Mouse (Mus musculus) megakaryocyte-erythroid progenitor cell, adult 5-6 weeks (primary cell): ENCODE measurements around the gene Ppp6r3. TPM values are rescaled to one million over a fixed set of nuclear protein-coding genes. Genes with fewer than 3 reads are reported as not detected.

Source experiments
- ATAC-seq: replicated peaks from 2 replicates; pipeline ENCODE4 v1.8.0; 2016; ENCODE audit warnings: mild to moderate bottlenecking, inconsistent platforms; ENCODE audit not compliant: severe bottlenecking, poor library complexity, low FRiP score, low TSS enrichment
- total RNA-seq, 2 experiments: library from RNA; stranded (forward) in 1 of 2; stranded (reverse) in 1 of 2; fragments of 200-1000, 215-1000 nt in 1 of 2; fragments of >200 nt in 1 of 2; fragmentation: Nextera tagmentation in 1 of 2; gene quantifications; 2 replicates each; pipeline ENCODE4 v1.2.3; 2014 to 2017

Ppp6r3 gene
- total RNA-seq, 2 experiments from 2014 or later = 90.3 to 91.4 TPM

DNA sequence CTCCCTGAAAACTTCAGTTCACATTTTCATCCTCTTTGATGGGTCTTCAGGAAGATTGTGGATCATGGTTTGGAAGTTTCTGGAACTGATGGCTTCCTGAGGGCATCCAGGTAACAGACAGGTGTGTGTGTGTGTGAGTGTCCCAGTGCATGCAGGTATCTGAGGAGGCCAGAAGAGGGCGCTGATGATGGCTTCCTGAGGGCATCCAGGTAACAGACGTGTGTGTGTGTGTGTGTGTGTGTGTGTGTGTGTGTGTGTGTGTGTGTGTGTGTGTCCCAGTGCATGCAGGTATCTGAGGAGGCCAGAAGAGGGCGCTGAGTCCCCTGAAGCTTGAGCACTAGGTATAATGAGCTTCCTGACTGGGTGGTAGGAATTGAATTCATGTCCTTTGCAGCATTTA lies 128.2 kb downstream of the Ppp6r3 start:
- ATAC-seq = no peak

DNA sequence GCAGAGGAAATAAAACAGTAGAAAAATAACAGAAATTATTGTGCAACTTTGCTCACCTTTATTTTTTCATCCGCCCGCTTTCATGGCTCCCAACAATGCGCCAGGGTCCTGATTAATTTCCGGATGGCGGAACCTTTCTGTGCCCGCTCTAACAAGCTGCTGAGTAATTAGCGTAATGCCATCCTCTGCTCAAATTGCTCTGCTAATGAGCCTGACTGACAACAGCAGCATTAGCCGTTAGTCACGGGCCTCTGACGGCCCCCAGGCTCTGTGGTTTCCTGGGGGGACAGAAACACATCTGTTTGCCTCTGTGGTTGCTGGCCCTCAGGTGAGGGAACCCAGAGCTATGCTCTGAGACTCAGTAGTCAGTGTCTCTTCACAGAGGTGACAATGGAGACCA lies 134.5 kb downstream of the Ppp6r3 start:
- 0 out of 2 replicates have a peak, but pooled peaks have one; percentile 36 for ATAC-seq

DNA sequence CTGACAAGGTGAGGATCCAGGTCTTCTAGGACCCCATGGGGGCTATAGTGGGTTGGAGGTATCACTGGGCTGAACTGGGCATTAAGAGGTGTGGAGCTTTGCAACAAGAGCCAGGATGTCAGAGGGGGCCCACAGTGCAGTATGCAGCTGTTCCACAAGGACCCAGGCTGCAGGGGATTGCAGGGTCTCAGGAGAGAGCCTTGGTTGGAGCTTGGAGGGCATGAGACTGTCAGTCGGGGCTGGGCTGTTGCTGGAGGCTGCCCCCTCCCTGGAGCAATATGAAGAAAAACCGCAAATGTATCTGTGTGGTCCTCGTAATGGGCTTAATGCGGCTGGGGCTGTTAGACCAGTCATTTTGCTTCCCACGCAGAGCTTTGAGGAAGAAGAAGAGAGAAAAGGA lies 134.9 kb downstream of the Ppp6r3 start:
- ATAC-seq = no peak

DNA sequence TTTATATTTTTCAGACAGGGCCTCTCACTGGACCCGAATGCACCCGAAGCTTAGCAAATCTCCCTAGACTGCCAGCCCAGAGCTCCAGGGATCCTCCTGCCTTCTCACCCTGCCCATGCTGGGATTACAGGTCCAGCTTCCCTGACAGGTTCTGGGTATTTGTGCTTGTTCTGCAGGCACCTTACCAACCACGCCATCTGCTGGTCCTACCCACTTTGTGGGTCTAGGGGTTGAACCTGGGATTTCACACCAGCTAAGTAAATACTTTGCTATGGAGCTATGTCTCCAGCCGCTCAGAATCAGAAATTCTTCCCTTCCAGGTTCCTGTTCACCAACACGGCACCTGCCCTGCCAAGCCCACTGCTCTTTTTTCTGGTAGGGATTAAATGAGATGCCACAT lies 137.6 kb downstream of the Ppp6r3 start:
- no peak for ATAC-seq

DNA sequence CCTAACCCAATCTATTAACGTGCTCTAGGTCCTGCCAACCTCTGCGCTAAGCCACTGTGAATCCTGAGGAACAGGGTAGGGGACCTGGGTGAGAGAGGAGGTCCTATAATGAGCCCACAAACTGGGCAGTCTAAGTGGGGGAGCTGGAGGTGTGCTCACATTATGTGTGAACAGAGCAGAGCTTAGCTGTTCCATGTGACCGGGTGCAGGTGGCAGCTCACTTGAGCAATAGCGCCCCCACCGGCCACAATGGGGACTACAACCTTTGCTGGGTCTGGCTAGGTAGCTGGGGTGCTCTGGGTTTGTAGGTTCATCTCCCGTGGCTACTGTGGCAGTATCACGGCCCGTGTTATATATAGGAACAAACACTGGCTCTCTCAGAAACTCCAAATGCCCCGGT lies 138.7 kb downstream of the Ppp6r3 start:
- peak; percentile 71 for ATAC-seq

DNA sequence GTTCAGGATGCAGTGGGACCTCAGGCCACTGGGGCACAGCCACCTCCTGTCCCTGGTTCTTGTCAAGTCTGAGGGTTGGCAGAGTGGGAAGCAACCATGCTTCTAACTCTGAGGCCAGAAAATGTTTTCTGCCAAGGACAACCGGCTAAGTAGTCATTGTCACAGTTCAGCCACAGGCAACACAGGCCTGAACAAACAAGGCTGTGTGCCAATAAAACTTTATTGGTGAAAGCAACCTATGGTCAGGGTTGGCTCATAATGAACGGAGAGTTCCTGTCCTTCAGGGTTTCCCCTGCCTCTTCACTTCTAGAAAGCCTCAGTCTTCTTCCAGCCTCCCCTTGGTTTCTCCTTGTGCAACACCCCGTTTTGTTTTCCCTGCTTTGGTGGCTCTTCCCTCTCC lies 139.7 kb downstream of the Ppp6r3 start:
- ATAC-seq = no peak

DNA sequence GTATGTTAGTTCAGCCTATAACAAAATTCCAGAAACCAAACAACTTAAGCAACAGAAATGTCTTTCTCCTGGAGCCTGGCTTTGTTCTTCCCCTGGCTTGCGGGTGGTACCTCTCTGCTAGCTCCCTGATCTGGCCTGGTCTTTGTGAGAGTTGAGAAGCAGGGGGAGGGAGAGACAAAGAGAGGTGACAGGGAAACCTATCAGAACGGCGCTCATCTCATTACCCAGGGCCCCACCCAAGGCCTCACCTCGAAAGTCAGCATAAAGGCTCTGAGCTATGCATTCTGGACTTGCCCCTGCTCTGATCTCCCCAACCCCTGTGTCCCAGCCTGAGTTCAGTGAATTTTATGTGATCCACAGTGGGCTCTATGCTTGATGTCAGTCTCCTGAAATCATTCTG lies 140.9 kb downstream of the Ppp6r3 start:
- no peak for ATAC-seq

DNA sequence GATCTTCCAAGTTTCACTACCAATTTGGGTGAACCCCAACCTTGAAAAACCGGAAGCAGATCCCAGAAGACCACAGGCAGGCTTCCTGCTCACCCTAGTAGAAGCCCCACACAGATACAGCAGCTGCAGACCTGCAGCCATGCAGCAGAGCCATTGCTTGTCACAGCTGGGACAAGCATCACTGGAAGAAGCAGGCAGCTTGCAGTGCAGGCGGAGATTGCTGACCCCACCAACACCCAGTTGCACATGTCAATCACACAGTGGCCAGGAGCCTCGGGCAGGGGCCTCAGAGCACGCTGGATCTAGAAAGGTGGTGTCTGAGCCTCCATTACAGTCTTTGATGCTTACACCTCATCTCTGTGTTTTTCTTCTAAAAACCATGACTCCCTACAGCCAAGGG lies 141.4 kb downstream of the Ppp6r3 start:
- no peak for ATAC-seq

DNA sequence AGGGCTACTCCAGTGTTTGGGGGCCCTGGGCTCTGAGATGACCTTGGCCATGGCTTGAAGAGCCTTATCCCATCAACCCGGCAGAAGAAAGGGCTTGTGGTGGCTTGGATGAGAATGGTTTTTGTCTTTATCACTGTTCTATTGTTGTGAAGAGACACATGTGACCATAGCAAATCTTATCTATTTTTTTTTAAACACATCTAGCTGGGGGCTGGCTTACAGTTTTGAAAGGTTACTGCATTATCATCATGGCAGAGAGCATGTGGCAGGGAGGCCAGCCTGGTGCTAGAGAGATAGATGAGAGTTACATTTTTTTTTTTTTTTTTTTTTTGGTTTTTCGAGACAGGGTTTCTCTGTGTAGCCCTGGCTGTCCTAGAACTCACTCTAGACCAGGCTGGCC lies 143.6 kb downstream of the Ppp6r3 start:
- peak; percentile 16; the same call in 1 of the 2 replicates for ATAC-seq

DNA sequence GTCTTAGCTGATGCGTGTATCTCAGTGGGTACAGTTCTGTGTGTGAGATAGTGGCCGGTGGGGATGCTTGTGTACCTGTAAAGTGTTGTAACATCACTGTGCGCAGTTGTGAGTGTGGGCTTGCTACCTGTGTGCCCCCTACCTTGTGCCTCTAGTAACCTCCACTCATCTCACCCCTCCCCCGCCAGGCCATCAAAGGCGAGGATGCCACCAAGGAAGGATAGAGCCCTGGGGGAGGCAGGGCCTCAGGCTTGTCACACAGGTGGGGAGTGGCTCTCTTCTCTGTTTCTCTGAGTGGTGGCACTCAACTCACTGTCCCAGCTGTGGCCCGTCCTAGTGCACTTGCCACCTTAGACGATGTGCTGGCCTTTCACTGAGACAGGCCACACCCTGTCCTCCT lies 144.5 kb downstream of the Ppp6r3 start:
- ATAC-seq = no peak

DNA sequence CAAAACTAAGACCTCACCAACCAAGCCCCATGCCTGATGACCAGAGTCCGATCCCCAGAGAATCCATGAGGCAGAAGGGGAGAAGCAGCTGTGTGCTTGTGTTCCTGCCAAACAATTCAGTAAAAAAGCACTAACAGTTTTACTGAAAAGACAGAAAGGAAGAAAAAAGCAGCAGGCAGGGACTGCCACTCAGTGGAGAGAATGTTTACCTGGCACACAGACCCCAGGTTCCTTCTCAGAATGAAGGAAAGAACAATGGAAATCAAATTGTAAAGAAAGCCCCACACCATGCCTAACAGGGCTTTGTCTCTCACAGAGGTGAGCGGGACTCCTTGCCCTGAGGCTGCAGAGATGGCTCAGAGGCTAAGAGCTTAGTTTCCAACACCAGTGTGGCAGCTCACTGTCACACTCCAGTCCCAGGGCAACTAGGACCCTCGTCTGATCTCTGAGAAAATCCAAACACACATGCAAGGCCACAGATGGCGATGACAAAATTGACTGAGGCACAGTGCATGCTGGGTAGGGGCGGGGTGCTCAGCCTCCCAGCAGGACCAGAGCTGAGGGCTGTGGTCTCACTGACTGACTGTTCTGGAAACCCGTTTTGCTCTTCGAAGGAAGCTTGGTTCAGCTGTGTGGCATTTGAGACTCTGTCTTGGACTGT lies 146.3 kb downstream of the Ppp6r3 start:
- ATAC-seq = no peak

DNA sequence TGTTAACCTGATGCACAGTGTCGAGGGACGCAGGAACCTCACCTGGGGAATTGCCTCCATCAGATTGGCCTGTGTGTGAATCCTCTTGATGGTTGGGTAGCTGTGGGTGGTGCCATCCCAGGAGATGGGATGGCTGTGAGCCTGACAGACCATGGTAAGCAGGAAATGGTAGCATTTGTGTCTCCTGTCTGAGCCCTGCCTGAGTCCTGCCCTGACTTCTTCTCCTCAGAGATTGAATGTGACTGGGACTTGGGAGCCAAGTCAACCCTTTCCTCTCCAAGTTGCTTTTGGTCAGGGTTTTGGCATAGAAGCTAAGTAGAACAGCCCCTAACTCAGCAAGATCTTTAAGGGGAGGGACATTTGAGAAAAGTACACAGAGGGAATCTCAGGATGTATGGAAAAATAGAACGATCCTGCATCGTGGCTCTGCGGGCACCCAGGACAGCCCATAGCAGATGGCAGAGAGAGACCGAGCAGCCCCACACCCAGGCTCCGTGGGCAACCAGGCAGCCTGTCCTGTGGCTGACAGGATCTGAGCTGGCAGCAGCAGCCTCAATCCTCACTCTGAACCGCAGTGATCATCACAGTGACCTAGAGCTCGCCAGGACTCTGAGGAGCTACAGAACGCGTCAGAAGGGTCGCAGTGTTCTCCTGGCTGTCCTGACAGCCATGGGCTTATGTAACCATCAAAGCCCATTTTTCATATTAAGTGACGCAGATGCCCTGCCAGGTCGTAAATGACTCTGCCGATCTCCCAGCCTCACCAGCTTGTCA lies 147.3 kb downstream of the Ppp6r3 start:
- no peak for ATAC-seq

DNA sequence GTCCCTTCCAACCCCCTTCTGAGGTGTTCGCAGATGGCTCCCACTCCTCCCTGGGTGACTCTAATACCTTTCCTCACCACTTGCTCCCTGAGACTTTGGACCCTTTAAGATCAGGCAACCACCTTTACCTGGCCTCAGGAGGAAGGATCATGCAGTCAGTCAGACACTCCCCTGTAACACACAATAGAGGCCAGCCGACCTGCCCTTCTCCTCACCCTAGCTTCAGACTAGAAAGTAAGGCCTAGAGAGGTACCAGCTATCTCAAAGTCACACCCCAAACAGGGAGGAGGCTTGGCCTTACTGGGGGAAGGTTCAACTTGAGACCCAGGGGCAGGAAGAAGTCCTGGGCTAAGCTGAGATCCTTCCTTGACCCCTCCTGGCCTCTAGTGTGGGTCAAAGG lies 151.3 kb downstream of the Ppp6r3 start:
- no peak for ATAC-seq

DNA sequence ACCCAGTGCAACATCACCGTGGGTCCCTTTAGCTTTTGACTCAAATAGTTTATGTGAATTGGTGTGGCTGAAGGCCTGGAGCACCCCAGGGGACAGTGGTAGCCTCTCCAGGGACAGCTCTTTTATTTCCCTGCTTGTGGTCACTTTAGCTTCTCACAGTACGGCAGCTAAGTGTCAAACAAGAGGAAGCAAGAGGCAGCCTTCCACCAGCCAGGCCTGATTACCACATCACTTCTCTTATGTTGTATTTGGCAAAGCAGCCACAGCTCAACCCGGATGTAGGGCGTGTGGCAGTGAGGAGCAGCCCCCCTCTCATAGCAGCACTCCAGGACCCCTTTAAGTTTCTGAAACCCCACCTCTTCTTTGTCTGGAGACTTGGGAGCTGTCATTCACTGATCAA lies 152.6 kb downstream of the Ppp6r3 start:
- ATAC-seq = no peak

DNA sequence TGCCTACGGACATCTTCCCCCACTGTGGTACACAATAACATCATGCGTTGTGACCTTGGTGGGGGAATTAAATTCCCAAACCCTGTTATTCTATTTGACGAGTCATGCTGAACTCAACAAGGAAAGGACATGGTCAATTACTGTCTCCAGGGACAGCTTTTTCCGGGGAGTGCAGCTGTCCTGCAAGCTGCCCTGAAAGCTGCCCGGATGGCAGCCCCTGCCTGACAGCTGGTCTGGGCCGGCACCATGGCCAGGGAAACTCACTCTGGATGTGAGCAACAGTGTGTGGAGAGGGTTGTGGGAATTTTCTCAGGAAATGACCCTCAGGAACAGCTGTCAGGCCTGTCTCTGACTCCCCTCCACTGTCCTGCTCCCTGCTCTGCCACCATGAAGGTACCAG lies 153.1 kb downstream of the Ppp6r3 start:
- no peak for ATAC-seq

DNA sequence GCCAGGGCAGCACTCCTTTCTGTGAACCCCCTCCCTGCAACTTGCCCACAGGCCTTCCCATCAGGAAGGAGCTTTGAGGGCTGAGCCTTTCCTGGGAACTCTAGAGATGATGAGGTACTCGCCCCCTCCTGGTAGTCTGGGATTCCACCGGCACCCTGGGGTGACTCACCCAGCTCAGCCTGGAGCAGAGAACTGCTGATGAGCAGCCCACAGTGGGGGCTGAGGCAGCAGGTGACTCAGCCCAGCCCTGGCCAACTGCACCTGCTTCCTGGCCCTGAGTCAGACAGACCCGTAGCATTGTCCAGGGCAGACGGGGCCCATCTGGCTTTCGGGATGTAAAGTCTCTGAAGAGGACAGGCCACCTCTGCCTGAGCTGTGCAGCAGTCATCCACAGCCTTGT lies 156.3 kb downstream of the Ppp6r3 start:
- ATAC-seq = no peak

DNA sequence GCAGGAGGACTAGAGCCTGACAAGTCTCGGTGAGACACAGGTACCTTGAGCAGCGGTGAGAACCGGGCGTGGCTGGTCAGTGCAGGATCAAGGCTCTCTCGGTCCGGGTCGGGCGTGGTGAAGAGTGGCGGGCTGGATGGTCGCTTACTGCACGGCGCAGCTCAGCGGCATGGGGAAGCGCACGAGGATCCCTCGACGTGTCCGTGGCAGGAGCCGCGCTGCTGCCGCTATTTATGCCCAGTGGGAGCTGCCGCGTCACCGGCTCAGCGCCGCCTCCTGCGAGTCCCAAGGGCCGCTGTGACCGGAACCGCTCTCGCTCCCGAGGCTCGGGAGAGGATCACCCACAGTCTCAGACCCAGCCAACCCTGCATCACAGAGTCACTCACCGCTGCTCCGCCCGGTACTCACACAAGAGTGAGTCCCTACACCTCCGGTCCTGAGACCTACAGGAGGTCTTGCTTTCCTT lies 161.2 kb downstream of the Ppp6r3 start, which contains the start of gene Gal:
Gal (minus strand) TSS at position 277 of the 466 bp plus-strand sequence.
- peak; percentile 39 for ATAC-seq

DNA sequence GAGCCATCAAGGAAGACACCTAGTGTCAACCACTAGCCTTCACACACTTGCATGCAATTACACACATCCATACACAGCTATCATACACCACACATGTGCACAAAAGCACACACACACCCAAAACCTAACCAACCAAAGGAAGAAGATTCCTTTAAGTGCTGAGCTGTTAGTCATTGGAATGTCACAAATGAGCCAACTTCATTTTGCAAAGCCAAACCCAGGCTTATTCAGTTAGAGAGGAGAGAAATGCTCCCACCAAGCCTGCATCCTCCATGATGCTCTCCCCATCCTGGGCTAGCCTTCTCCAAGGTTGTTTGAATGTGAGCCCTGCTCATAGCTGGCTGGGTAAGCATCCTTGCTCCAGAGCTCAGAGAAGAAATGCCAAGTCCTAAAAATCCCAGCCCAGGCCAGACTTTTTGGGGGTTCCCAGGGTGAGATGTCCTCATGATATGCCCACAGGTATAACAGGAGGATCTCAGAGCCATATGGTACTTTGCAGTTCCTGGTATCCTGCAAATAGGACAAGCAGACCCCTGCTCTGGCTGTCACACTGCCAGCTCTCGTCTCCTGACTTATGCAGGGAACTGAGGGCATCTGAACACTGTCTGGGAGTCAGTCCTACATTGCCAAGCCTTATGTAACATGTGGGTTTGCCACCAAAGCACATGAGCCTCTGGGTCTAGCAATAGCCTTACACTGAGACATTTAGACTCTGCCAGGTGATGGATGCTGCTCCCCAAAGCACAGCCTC lies 169.8 kb downstream of the Ppp6r3 start:
- ATAC-seq = no peak
